Mouse (Mus musculus) liver, postnatal 0 days (tissue): ENCODE measurements around the gene Gm49366. TPM values are rescaled to one million over a fixed set of nuclear protein-coding genes. Genes with fewer than 3 reads are reported as not detected.
"Not testable (repeated sequence)": the region's sequence is repeated elsewhere in the genome, so short reads cannot be mapped to it uniquely, and the experiment has no call there.

Source experiments
- ATAC-seq: fragments of 200-750 bp; cut with Nextera tagmentation; 2 replicates; pipeline ENCODE4 v1.8.0; 2017; ENCODE audit warnings: mild to moderate bottlenecking, moderate library complexity
- DNase-seq: peaks from one replicate; pipeline ENCODE4 v3.0.0-alpha.2; 2016
- H3K27ac ChIP-seq: fragments of 300-500 bp; sonication (generic); 2 replicates; pipeline ENCODE4 v1.5.1; 2014; ENCODE audit warnings: antibody characterized with exemption, moderate library complexity, mild to moderate bottlenecking, low read depth
- H3K27me3 ChIP-seq: fragments of 300-500 bp; sonication (generic); 2 replicates; pipeline ENCODE4 v1.6.1; 2014; ENCODE audit warnings: low read length, control low read depth, mixed read lengths; ENCODE audit not compliant: insufficient read depth
- H3K36me3 ChIP-seq: fragments of 300-500 bp; sonication (generic); replicated peaks from 2 replicates; pipeline ENCODE4 v1.6.1; 2014; ENCODE audit warnings: mild to moderate bottlenecking, control low read depth, low read length, moderate library complexity, mixed read lengths; ENCODE audit not compliant: insufficient read depth
- H3K4me1 ChIP-seq: fragments of 300-500 bp; sonication (generic); 2 replicates; pipeline ENCODE4 v1.6.1; 2014; ENCODE audit warnings: antibody characterized with exemption, mild to moderate bottlenecking, control low read depth; ENCODE audit not compliant: insufficient read depth
- H3K4me2 ChIP-seq: fragments of 300-500 bp; sonication (generic); 2 replicates; pipeline ENCODE4 v1.6.1; 2014; ENCODE audit warnings: low read depth, mild to moderate bottlenecking, low read length, moderate library complexity, mixed read lengths
- H3K4me3 ChIP-seq: fragments of 300-500 bp; sonication (generic); 2 replicates; pipeline ENCODE4 v1.5.1; 2014; ENCODE audit warnings: low read depth, low read length
- H3K9ac ChIP-seq: fragments of 300-500 bp; sonication (generic); replicated peaks from 2 replicates; pipeline ENCODE4 v1.6.1; 2014; ENCODE audit warnings: mild to moderate bottlenecking, moderate library complexity
- H3K9me3 ChIP-seq: fragments of 300-500 bp; sonication (generic); 2 replicates; pipeline ENCODE4 v1.6.1; 2016; ENCODE audit warnings: mild to moderate bottlenecking, control low read depth, low read length, mixed read lengths
- CTCF ChIP-seq: sonication (generic); IDR thresholded peaks from 2 replicates; pipeline ENCODE4 v1.5.1; 2016; ENCODE audit warnings: antibody characterized with exemption, low read depth
- EP300 ChIP-seq: IDR thresholded peaks from 2 replicates; pipeline ENCODE4 v1.6.1; 2016; ENCODE audit warnings: antibody characterized with exemption, low read depth, mild to moderate bottlenecking
- WGBS: fragments of 180-500 bp; shearing (Covaris S2); extraction: QIAGEN DNeasy Blood & Tissue Kit; methylation state at CpG from one replicate; pipeline ENCODE4 v1.1.7; 2014; ENCODE audit not compliant: insufficient replicate concordance; 5-methylcytosine and 5-hydroxymethylcytosine counted together
- polyA plus RNA-seq: library from polyadenylated mRNA; unstranded; fragments of >200 nt; fragmentation: Nextera tagmentation; extraction: Ambion mirVana; gene quantifications from 2 replicates; pipeline ENCODE4 v1.2.1, GENCODE M21; 2015

The Gm49366 gene
- polyA plus RNA-seq, 1 experiment from 2014 or later, result not detected

DNA sequence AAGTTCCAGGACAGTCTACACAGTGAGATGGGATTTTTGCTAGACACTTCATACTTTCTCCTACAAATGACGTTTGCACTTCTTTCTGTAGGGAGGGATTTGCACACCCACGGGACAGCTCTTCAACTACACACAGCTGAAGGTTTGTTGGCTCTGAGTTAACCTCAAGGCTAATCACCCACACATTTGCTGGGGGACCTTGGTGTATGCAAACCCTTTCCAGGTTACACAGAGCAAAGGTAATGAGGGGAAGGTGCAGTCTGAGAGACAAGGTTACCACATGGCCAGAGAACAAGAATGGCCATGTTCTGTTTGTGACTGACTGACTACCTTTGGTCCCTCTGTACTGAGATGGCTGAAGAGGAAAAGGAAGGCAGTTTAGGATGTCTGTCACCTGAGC lies 45.1 kb downstream of the Gm49366 start:
- H3K9ac ChIP-seq, result no peak overlapping the region
- H3K36me3 ChIP-seq, result no peaks in the 10 kb centered on the region
- TF ChIP-seq EP300, result no peak
- no peak for TF ChIP-seq CTCF
- H3K4me1 ChIP-seq, result no peaks in the 10 kb centered on the region
- peak overlapping the region; percentile 4; the same call in 1 of the 2 replicates for H3K27ac ChIP-seq
- no peaks in the 10 kb centered on the region for H3K27me3 ChIP-seq
- 42% methylated on average over 2 of the region's 2 CpGs for WGBS
- H3K4me3 ChIP-seq, result no peak overlapping the region
- DNase-seq, result no peak
- 0 out of 2 replicates have a peak, but pooled peaks cover 3% of the 10 kb centered on the region for H3K9me3 ChIP-seq
- no peak overlapping the region for H3K4me2 ChIP-seq
- peak; percentile 59 for ATAC-seq

DNA sequence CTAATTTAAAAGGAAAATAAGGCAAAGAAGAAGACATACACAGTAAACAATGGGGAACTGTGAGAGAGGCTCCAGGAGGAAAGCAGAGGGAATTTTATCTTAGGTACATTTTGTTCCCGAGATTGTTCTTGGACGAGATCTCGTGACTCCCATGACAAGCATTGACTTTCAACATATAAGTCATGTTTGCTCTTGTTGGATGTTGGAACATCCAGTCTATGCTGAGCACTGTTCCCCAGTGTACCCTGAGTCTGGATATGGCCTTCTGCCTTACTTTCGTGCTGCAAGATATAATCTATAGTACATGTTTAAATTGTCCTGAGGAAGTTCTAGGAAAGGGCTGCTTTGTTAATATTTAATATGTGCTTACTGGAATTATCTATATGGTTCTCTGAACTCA lies 45.8 kb downstream of the Gm49366 start:
- DNase-seq (no peak), ATAC-seq (peak; percentile 58; the same call in 1 of the 2 replicates)
- H3K27me3 ChIP-seq, result no peaks in the 10 kb centered on the region
- no peak overlapping the region for H3K4me2 ChIP-seq
- peaks cover 6% of the 10 kb centered on the region; the same call in 1 of the 2 replicates for H3K9me3 ChIP-seq
- H3K4me3 ChIP-seq, result no peak overlapping the region
- H3K27ac ChIP-seq, result peak overlapping the region; percentile 4; the same call in 1 of the 2 replicates
- H3K36me3 ChIP-seq, result no peaks in the 10 kb centered on the region
- no peak overlapping the region for H3K9ac ChIP-seq
- 48% methylated on average over 4 of the region's 4 CpGs for WGBS
- no peak for TF ChIP-seq CTCF
- no peak for TF ChIP-seq EP300
- no peaks in the 10 kb centered on the region for H3K4me1 ChIP-seq

DNA sequence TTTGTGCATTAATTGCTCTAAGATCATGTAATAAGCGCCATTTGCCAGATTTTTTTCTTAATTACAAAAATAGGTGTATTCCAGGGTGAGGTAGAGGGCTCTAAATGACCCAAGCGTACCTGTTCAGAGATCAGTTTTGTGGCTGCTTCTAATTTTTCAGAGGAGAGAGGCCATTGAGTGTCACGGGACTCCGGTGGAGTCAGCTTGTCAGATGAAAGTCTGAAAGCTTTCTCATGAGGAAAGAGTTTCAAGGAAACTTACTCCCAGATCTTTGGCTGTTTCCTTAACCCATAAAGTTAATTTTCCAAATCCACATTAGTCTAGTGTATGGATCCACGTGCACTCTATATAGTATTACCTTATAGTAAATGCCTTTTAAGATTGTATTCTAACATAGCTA lies 55.9 kb downstream of the Gm49366 start:
- H3K4me3 ChIP-seq, H3K4me1 ChIP-seq, H3K9ac ChIP-seq, ATAC-seq, H3K36me3 ChIP-seq, H3K9me3 ChIP-seq, DNase-seq, H3K27ac ChIP-seq, H3K27me3 ChIP-seq, H3K4me2 ChIP-seq: not testable (repeated sequence)
- WGBS, result 82% methylated on average over 5 of the region's 5 CpGs

DNA sequence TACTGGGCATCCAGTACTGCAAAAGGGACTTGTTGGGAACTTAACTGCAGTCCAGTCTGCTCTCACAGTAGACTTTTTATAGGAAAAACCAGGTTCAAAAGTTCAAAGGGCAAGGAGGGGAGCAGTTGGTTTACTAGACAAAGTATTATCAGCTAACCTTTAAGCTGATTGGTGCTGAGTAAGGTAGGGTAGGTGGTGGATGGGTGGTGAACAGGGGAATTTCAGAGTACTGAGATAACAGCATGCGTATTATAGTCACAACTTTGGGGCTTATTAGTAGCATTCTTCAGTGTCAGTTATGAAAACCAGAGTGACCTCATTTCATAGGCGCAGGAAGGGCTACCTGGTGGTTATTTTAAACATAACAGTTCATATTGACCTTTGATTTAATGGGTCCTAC lies 60.9 kb downstream of the Gm49366 start:
- no peaks in the 10 kb centered on the region for H3K27me3 ChIP-seq
- H3K4me1 ChIP-seq, result peaks cover 9% of the 10 kb centered on the region
- H3K27ac ChIP-seq, result no peak overlapping the region
- ATAC-seq (no peak), DNase-seq (no peak)
- H3K4me2 ChIP-seq, result no peak overlapping the region
- H3K9ac ChIP-seq, result no peak overlapping the region
- H3K4me3 ChIP-seq, result no peak overlapping the region
- no peak for TF ChIP-seq EP300
- no peak for TF ChIP-seq CTCF
- no peaks in the 10 kb centered on the region for H3K36me3 ChIP-seq
- H3K9me3 ChIP-seq, result no peaks in the 10 kb centered on the region
- WGBS, result 76% methylated on average over 2 of the region's 2 CpGs

DNA sequence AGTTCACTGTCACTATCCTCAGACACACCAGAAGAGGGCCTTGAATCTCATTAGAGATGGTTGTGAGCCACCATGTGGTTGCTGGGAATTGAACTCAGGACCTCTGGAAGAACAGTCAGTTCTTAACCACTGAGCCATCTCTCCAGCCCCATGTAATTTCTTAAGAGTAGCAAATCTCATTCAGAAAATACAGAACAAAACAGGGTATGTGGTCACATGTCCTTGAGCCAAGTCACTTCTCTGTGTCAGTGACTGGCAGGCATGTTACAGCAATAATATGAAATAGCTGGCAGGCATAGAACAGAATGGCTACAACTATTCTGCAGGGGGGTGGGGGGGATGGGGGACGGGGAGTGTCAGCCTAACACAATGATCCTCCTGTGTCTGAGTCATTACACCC lies 61.3 kb downstream of the Gm49366 start:
- Histone ChIP-seq H3K9me3 (no peaks in the 10 kb centered on the region), H3K27ac (no peak overlapping the region), H3K4me2 (peak overlapping the region; percentile 84; the same call in 1 of the 2 replicates), H3K27me3 (no peaks in the 10 kb centered on the region), H3K9ac (no peak overlapping the region), H3K36me3 (no peaks in the 10 kb centered on the region), H3K4me3 (no peak overlapping the region), H3K4me1 (peaks cover 9% of the 10 kb centered on the region)
- DNase-seq (no peak), ATAC-seq (peak; percentile 25; the same call in 1 of the 2 replicates)
- 53% methylated on average over 1 of the region's 1 CpGs for WGBS
- TF ChIP-seq EP300 (no peak), CTCF (no peak)

DNA sequence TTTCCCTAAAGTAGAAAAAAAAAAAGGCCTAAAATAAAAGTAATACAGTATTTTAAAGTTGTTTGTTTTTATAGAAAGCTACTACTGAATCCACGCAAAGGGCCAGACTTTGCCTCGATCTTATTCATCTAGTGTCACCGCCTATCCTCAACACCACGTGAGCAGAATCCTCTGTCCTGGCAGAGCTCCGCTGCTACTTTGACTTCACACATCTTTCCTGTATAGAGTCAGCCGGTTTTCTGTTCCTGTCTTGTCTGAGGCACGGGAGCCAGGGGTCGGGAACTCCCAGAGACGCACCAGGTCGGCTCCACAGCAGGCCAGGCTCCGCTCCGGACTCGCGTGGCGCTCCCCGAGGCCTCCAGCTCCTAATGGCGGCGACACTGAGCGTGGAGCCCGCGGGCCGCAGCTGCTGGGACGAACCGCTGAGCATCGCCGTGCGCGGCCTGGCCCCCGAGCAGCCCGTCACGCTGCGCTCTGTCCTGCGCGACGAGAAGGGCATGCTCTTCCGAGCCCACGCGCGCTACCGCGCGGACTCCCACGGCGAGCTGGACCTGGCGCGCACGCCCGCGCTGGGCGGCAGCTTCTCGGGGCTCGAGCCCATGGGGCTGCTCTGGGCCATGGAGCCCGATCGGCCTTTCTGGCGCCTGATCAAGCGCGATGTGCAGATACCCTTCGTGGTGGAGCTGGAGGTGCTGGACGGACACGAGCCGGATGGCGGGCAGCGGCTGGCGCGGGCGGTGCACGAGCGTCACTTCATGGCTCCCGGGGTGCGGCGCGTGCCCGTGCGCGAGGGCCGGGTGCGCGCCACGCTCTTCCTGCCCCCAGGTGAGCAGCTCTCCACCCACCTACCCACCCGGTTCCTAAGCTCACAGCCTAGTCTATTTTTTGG lies 62.1 kb downstream of the Gm49366 start, which contains the start of gene Acot6:
TSS of gene Acot6 (plus strand) at position 51 of the 889 bp plus-strand sequence.
- peak; percentile 4; the same call in 1 of the 2 replicates for TF ChIP-seq CTCF
- DNase-seq (peak; percentile 49), ATAC-seq (peak; percentile 70)
- H3K27me3 ChIP-seq, H3K4me1 ChIP-seq, H3K9me3 ChIP-seq, H3K36me3 ChIP-seq: not testable (repeated sequence)
- Histone ChIP-seq H3K27ac (peak within 1 kb of the TSS; percentile 61; the same call in 1 of the 2 replicates), H3K4me3 (peak within 1 kb of the TSS; percentile 58), H3K9ac (peak within 1 kb of the TSS; percentile 65), H3K4me2 (peak within 1 kb of the TSS; percentile 84)
- WGBS, result 1% methylated on average over 63 of the region's 80 CpGs
